Mouse (Mus musculus) C2C12 (cell line): Measurements from ENCODE around the gene Adamts12.

ENCODE experiments used
- CTCF ChIP-seq: IDR thresholded peaks from one replicate; pipeline ENCODE4 v1.5.1; 2011; ENCODE audit not compliant: control insufficient read depth, insufficient read depth, insufficient read length
- FOSL1 ChIP-seq: IDR thresholded peaks from one replicate; pipeline ENCODE4 v1.8.0; 2011; ENCODE audit warnings: mild to moderate bottlenecking, low read length; ENCODE audit not compliant: poor library complexity, insufficient read depth, severe bottlenecking
- MAX ChIP-seq: IDR thresholded peaks from one replicate; pipeline ENCODE4 v1.6.1; 2011; ENCODE audit warnings: mild to moderate bottlenecking, control low read depth
- MYOD1 ChIP-seq: IDR thresholded peaks from one replicate; pipeline ENCODE4 v1.6.1; 2011; ENCODE audit warnings: low read depth; ENCODE audit not compliant: control insufficient read depth, insufficient read length
- MYOG ChIP-seq: IDR thresholded peaks from one replicate; pipeline ENCODE4 v1.6.1; 2011; ENCODE audit not compliant: control insufficient read depth, insufficient read length; ENCODE audit errors: extremely low read depth
- USF1 ChIP-seq: IDR thresholded peaks from one replicate; pipeline ENCODE4 v1.6.1; 2011; ENCODE audit warnings: low read depth, mild to moderate bottlenecking, control low read depth, moderate library complexity

DNA sequence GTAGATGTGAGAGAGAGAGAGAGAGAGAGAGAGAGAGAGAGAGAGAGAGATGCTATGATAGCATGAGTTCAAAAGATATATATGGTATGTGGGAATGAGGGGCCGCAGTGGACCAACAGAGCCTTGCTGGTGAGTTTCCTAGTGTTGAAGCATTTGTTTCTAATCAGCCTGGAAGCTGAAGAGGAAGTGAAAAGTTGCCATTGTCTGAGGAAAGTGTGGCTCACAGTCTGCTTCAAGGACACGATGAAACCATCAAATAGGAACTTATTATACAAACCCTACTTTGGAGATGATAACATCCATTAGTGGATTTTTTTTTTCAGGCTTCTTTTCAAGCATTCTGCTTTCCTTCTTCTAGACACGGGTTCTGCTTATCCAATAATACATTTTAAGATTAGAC lies 52.3 kb downstream of the Adamts12 start:
- TF ChIP-seq CTCF (no peak), MYOD1 (no peak), USF1 (no peak), FOSL1 (no peak), MAX (no peak), MYOG (no peak)
